Mouse (Mus musculus): ENCODE results near the gene Btnl10. TPM values are rescaled to one million over a fixed set of nuclear protein-coding genes. Genes with fewer than 3 reads are reported as not detected.

Gene Btnl10
- polyA plus RNA-seq, 1 experiment from 2014 or later: not detected

- no peak for ATAC-seq (ENCODE audit: insufficient number of reproducible peaks, insufficient read depth, low FRiP score, low read depth)
- peaks cover 31% of the 10 kb centered on the region for H3K36me3 ChIP-seq (ENCODE audit: control insufficient read depth, insufficient read depth, low read length)
- H3K4me2 ChIP-seq (ENCODE audit: low read length): no peak overlapping the region
- H3K4me1 ChIP-seq (ENCODE audit: control insufficient read depth in 2 of 2, insufficient read depth in 2 of 2, low read length in 2 of 2): peaks cover 6 to 21% of the 10 kb centered on the region in 2 experiments; a peak in 3 of 4 replicates
- H3K9me3 ChIP-seq (ENCODE audit: control insufficient read depth, low read length): no peaks in the 10 kb centered on the region
- no peak overlapping the region for H3K9ac ChIP-seq (ENCODE audit: low read length)
- no peaks in the 10 kb centered on the region for H3K27me3 ChIP-seq (ENCODE audit: control insufficient read depth, insufficient read depth, low read length)
- 73% methylated on average over 6 of the region's 6 CpGs for WGBS
- no peak overlapping the region for H3K27ac ChIP-seq (replicated peaks in 1 of 2; ENCODE audit: control insufficient read depth in 1 of 2, insufficient read depth in 1 of 2, low read depth in 2 of 2, low read length in 2 of 2)
- H3K4me3 ChIP-seq (ENCODE audit: control insufficient read depth in 1 of 2, insufficient read depth in 1 of 2, low read depth in 1 of 2, low read length in 2 of 2): no peak overlapping the region
Measured at GRCm38 (mm10) chr11:58969659-58970058, 52.0 kb downstream of the Btnl10 start.

GRCm38 (mm10) chr11:58970831-58971530 lies 53.3 kb downstream of the Btnl10 start:
- peaks cover 0 to 12% of the 10 kb centered on the region in 2 experiments; a peak in 2 of 4 replicates for H3K4me1 ChIP-seq (ENCODE audit: control insufficient read depth in 2 of 2, insufficient read depth in 2 of 2, low read length in 2 of 2)
- 84% methylated on average over 21 of the region's 21 CpGs for WGBS
- no peak overlapping the region for H3K4me2 ChIP-seq (ENCODE audit: low read length)
- H3K36me3 ChIP-seq (ENCODE audit: control insufficient read depth, insufficient read depth, low read length): peaks cover 36% of the 10 kb centered on the region
- ATAC-seq (ENCODE audit: insufficient number of reproducible peaks, insufficient read depth, low FRiP score, low read depth): no peak
- no peak overlapping the region for H3K27ac ChIP-seq (replicated peaks in 1 of 2; ENCODE audit: control insufficient read depth in 1 of 2, insufficient read depth in 1 of 2, low read depth in 2 of 2, low read length in 2 of 2)
- H3K4me3 ChIP-seq (ENCODE audit: control insufficient read depth in 1 of 2, insufficient read depth in 1 of 2, low read depth in 1 of 2, low read length in 2 of 2): no peak overlapping the region
- no peak overlapping the region for H3K9ac ChIP-seq (ENCODE audit: low read length)
- no peaks in the 10 kb centered on the region for H3K27me3 ChIP-seq (ENCODE audit: control insufficient read depth, insufficient read depth, low read length)
- no peaks in the 10 kb centered on the region for H3K9me3 ChIP-seq (ENCODE audit: control insufficient read depth, low read length)

GRCm38 (mm10) chr11:58971796-58972195 lies 54.1 kb downstream of the Btnl10 start:
- H3K36me3 ChIP-seq (ENCODE audit: control insufficient read depth, insufficient read depth, low read length): peaks cover 36% of the 10 kb centered on the region
- no peaks in the 10 kb centered on the region for H3K9me3 ChIP-seq (ENCODE audit: control insufficient read depth, low read length)
- ATAC-seq (ENCODE audit: insufficient number of reproducible peaks, insufficient read depth, low FRiP score, low read depth): no peak
- no peak overlapping the region for H3K4me3 ChIP-seq (ENCODE audit: control insufficient read depth in 1 of 2, insufficient read depth in 1 of 2, low read depth in 1 of 2, low read length in 2 of 2)
- 78% methylated on average over 3 of the region's 3 CpGs for WGBS
- no peak overlapping the region for H3K27ac ChIP-seq (replicated peaks in 1 of 2; ENCODE audit: control insufficient read depth in 1 of 2, insufficient read depth in 1 of 2, low read depth in 2 of 2, low read length in 2 of 2)
- no peaks in the 10 kb centered on the region for H3K27me3 ChIP-seq (ENCODE audit: control insufficient read depth, insufficient read depth, low read length)
- H3K4me2 ChIP-seq (ENCODE audit: low read length): no peak overlapping the region
- H3K4me1 ChIP-seq (ENCODE audit: control insufficient read depth in 2 of 2, insufficient read depth in 2 of 2, low read length in 2 of 2): peaks cover 0 to 8% of the 10 kb centered on the region in 2 experiments; a peak in 2 of 4 replicates
- H3K9ac ChIP-seq (ENCODE audit: low read length): no peak overlapping the region

GRCm38 (mm10) chr11:58974414-58974813 lies 56.7 kb downstream of the Btnl10 start:
- Histone ChIP-seq H3K4me1 (ENCODE audit: control insufficient read depth in 2 of 2, insufficient read depth in 2 of 2, low read length in 2 of 2) (peaks cover 2 to 20% of the 10 kb centered on the region in 2 experiments), H3K27me3 (ENCODE audit: control insufficient read depth, insufficient read depth, low read length) (no peaks in the 10 kb centered on the region), H3K36me3 (ENCODE audit: control insufficient read depth, insufficient read depth, low read length) (peaks cover 31% of the 10 kb centered on the region), H3K9ac (ENCODE audit: low read length) (no peak overlapping the region), H3K4me2 (ENCODE audit: low read length) (no peak overlapping the region), H3K4me3 (ENCODE audit: control insufficient read depth in 1 of 2, insufficient read depth in 1 of 2, low read depth in 1 of 2, low read length in 2 of 2) (no peak overlapping the region), H3K27ac (replicated peaks in 1 of 2; ENCODE audit: control insufficient read depth in 1 of 2, insufficient read depth in 1 of 2, low read depth in 2 of 2, low read length in 2 of 2) (no peak overlapping the region), H3K9me3 (ENCODE audit: control insufficient read depth, low read length) (no peaks in the 10 kb centered on the region)
- no peak for ATAC-seq (ENCODE audit: insufficient number of reproducible peaks, insufficient read depth, low FRiP score, low read depth)
- WGBS: 81% methylated on average over 3 of the region's 3 CpGs

Small RNAs within 50 kb of the gene (microRNA-seq; reads per million reads assigned to microRNA genes)
- not detected for gene Gm44313

Other genes with a start within 250 kb of the Btnl10 start
- not detected in 2 replicates for gene Olfr320, start 236.8 kb upstream of the Btnl10 start, polyA plus RNA-seq (2014; fragmentation: Nextera tagmentation; extraction: Ambion mirVana)
- gene Olfr319, start 218.7 kb upstream of the Btnl10 start, polyA plus RNA-seq (2014; fragmentation: Nextera tagmentation; extraction: Ambion mirVana): not detected in 2 replicates
- gene Olfr318, start 193.9 kb upstream of the Btnl10 start, polyA plus RNA-seq (2014; fragmentation: Nextera tagmentation; extraction: Ambion mirVana): not detected in 2 replicates
- gene Olfr317, start 178.7 kb upstream of the Btnl10 start, polyA plus RNA-seq (2014; fragmentation: Nextera tagmentation; extraction: Ambion mirVana): not detected in 2 replicates
- not detected in 2 replicates for gene Olfr316, start 165.2 kb upstream of the Btnl10 start, polyA plus RNA-seq (2014; fragmentation: Nextera tagmentation; extraction: Ambion mirVana)
- gene Olfr315, start 144.7 kb upstream of the Btnl10 start, polyA plus RNA-seq (2014; fragmentation: Nextera tagmentation; extraction: Ambion mirVana): not detected in 2 replicates
- gene Olfr314, start 135.0 kb upstream of the Btnl10 start, polyA plus RNA-seq (2014; fragmentation: Nextera tagmentation; extraction: Ambion mirVana): 0.07 TPM in 1 of 2 replicates, not detected in the other
- 0.39 and 0.53 TPM in 2 replicates for gene Fam183b, start 115.9 kb upstream of the Btnl10 start, polyA plus RNA-seq (2014; fragmentation: Nextera tagmentation; extraction: Ambion mirVana)
- gene Olfr313, start 102.9 kb upstream of the Btnl10 start, polyA plus RNA-seq (2014; fragmentation: Nextera tagmentation; extraction: Ambion mirVana): 0.08 and 0.19 TPM in 2 replicates
- gene Olfr312, start 88.7 kb upstream of the Btnl10 start, polyA plus RNA-seq (2014; fragmentation: Nextera tagmentation; extraction: Ambion mirVana): 0.20 and 0.27 TPM in 2 replicates
- gene Olfr311, start 78.7 kb upstream of the Btnl10 start, polyA plus RNA-seq (2014; fragmentation: Nextera tagmentation; extraction: Ambion mirVana): 0.27 and 0.45 TPM in 2 replicates
- gene Gm12258, start 70.8 kb upstream of the Btnl10 start, polyA plus RNA-seq (2014; fragmentation: Nextera tagmentation; extraction: Ambion mirVana): 4.6 and 5.5 TPM in 2 replicates
- 4.0 and 4.8 TPM in 2 replicates for gene 2810021J22Rik, start 50.7 kb upstream of the Btnl10 start, polyA plus RNA-seq (2014; fragmentation: Nextera tagmentation; extraction: Ambion mirVana)
- gene Zfp39, start 13.7 kb upstream of the Btnl10 start, polyA plus RNA-seq (2014; fragmentation: Nextera tagmentation; extraction: Ambion mirVana): 5.3 and 6.0 TPM in 2 replicates
- gene Rnf187, start 21.0 kb downstream of the Btnl10 start, polyA plus RNA-seq (2014; fragmentation: Nextera tagmentation; extraction: Ambion mirVana): 208 and 213 TPM in 2 replicates
- 8.9 and 16.0 TPM in 2 replicates for gene Hist3h2ba, start 31.0 kb downstream of the Btnl10 start, polyA plus RNA-seq (2014; fragmentation: Nextera tagmentation; extraction: Ambion mirVana)
- 34.0 and 40.8 TPM in 2 replicates for gene Hist3h2a, start 36.8 kb downstream of the Btnl10 start, polyA plus RNA-seq (2014; fragmentation: Nextera tagmentation; extraction: Ambion mirVana)
- 0.11 and 0.47 TPM in 2 replicates for gene Trim17, start 36.8 kb downstream of the Btnl10 start, polyA plus RNA-seq (2014; fragmentation: Nextera tagmentation; extraction: Ambion mirVana)
- 33.4 and 36.1 TPM in 2 replicates for gene Trim11, start 60.2 kb downstream of the Btnl10 start, polyA plus RNA-seq (2014; fragmentation: Nextera tagmentation; extraction: Ambion mirVana)
- gene Obscn, start 218.5 kb downstream of the Btnl10 start, polyA plus RNA-seq (2014; fragmentation: Nextera tagmentation; extraction: Ambion mirVana): 69.1 and 69.4 TPM in 2 replicates
- 4.6 and 4.9 TPM in 2 replicates for gene Iba57, start 245.8 kb downstream of the Btnl10 start, polyA plus RNA-seq (2014; fragmentation: Nextera tagmentation; extraction: Ambion mirVana)